Mouse (Mus musculus): ENCODE measurements around the gene Olfr571.

- TF ChIP-seq POLR2A (IDR thresholded peaks at IDR 0.05; ENCODE audit: control insufficient read depth, low read depth, low read length) (no peak), CTCF (IDR thresholded peaks at IDR 0.05; ENCODE audit: control insufficient read depth, insufficient read depth, insufficient replicate concordance, low read depth, low read length) (no peak)
These were observed 58.7 kb downstream of the Olfr571 start, which contains the start of gene Olfr566 for GRCm38 (mm10) chr7:102858665-102859064.
